Mouse (Mus musculus) E14TG2a.4 (cell line): Measurements from ENCODE around the gene Gnas.

ENCODE experiments used
- CTCF ChIP-seq: conservative IDR thresholded peaks from 2 replicates; pipeline ENCODE4 v1.5.1; 2014; ENCODE audit warnings: low read length
- POU5F1 ChIP-seq: IDR thresholded peaks from 2 replicates; pipeline ENCODE4 v1.6.1; 2014; ENCODE audit warnings: low read length, borderline replicate concordance

- TF ChIP-seq POU5F1 (no peak), CTCF (no peak)
Measured at GRCm38 (mm10) chr2:174311613-174312012, 27.5 kb downstream of the Gnas start.
